Mouse (Mus musculus): ENCODE results near the gene Epha8.

DNA sequence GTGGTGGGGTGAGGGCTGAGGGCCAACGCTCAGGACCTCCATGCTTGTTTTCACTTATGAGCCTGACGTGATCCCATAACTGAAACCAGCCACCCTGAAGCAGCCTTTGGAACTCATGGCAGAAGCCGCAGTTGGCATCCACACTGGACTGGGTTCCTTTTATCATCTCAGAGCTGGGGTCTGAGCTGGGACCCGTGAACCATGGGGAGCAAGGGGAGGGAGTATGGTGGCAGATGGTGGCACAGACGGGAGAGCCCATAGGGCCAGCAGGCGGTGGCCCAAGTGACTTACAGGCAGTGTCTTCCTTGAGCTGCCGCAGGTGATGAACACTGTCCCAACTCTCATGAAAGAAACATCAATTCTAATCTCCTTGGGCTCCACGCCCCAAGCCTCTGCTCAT, 37.8 kb downstream of the Epha8 start:
- no peak for TF ChIP-seq TCF12 (IDR thresholded peaks at IDR 0.05; ENCODE audit: insufficient read depth, poor library complexity, severe bottlenecking)
- no peak for TF ChIP-seq USF1 (IDR thresholded peaks at IDR 0.05; ENCODE audit: low read depth)
- TF ChIP-seq POLR2A (IDR thresholded peaks at IDR 0.05; ENCODE audit: insufficient read length, low read depth): no peak
- no peak for TF ChIP-seq REST (IDR thresholded peaks at IDR 0.05; ENCODE audit: insufficient read depth, insufficient read length)
- no peak for TF ChIP-seq POLR2AphosphoS2 (IDR thresholded peaks at IDR 0.05; ENCODE audit: insufficient read length, low read depth)
- TF ChIP-seq SRF (IDR thresholded peaks at IDR 0.05; ENCODE audit: control insufficient read depth, insufficient read length, low read depth): no peak
- TF ChIP-seq TCF3 (IDR thresholded peaks at IDR 0.05; ENCODE audit: insufficient read length, low read depth): no peak
- no peak for TF ChIP-seq MYOG (IDR thresholded peaks at IDR 0.05; ENCODE audit: control insufficient read depth in 1 of 3, insufficient read depth in 1 of 3, insufficient read length in 2 of 3, low read depth in 2 of 3)
- no peak for TF ChIP-seq MAX (IDR thresholded peaks at IDR 0.05; ENCODE audit: low read depth)
- no peak for TF ChIP-seq CEBPB (IDR thresholded peaks at IDR 0.05; ENCODE audit: insufficient read depth, poor library complexity, severe bottlenecking)
- TF ChIP-seq MYOD1 (IDR thresholded peaks at IDR 0.05; ENCODE audit: control insufficient read depth in 1 of 3, insufficient read length in 2 of 3, low read depth in 2 of 3): no peak
